Mouse (Mus musculus): ENCODE data around the gene Oaz2.

The Oaz2 gene

GRCm38 (mm10) chr9:65667701-65668100 lies at the start of gene Oaz2:
Gene Oaz2, plus strand, starts transcription at chr9:65668001.
- DNase-seq (ENCODE audit: low read depth), result no peak

GRCm38 (mm10) chr9:65619311-65619710 lies 48.5 kb upstream of the Oaz2 start:
- no peak for DNase-seq (ENCODE audit: low read depth)

DNA sequence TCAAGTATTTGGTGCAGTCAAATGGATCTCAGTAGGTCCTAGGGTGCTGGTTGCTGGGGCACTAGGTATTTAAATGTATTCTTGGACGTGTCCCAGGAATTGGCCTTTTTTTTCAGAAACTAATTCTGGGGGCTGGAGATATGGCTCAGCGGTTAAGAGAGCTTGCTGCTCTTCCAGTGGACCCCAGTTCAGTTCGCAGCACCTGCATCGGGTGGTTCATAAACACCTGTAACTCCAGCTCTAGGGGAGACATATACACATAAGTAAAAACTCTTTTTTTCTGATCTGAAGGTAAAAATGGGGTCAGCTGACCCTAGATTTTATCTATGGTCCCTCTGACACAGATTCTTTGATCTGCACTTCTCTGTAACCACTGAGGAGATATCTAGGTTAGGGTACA lies 46.6 kb upstream of the Oaz2 start:
- no peak for DNase-seq (ENCODE audit: low read depth)

- no peak for DNase-seq (ENCODE audit: low read depth)
These were observed 46.1 kb upstream of the Oaz2 start for GRCm38 (mm10) chr9:65621666-65622065.

DNA sequence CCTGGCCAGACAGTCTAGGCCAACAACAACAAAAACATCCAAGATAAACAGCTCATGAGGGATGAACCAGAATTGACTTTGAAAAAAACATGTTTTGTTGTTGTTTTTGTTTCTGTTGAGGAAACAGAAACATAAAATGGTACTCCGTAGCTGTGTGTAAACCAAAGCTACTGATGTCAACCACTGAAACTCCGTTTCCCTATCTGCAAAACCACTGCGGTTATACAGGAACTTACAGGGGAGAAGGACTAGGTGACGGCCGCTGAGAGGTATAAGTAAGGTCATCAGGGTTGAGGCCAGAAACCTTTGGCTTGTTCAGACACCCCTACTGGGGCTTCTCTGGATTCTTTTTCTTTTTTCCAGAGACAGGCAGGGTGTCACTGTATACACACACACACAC lies 45.0 kb upstream of the Oaz2 start:
- DNase-seq (ENCODE audit: low read depth), result peak; percentile 76

GRCm38 (mm10) chr9:65624266-65624665 lies 43.5 kb upstream of the Oaz2 start:
- no peak for DNase-seq (ENCODE audit: low read depth)

DNA sequence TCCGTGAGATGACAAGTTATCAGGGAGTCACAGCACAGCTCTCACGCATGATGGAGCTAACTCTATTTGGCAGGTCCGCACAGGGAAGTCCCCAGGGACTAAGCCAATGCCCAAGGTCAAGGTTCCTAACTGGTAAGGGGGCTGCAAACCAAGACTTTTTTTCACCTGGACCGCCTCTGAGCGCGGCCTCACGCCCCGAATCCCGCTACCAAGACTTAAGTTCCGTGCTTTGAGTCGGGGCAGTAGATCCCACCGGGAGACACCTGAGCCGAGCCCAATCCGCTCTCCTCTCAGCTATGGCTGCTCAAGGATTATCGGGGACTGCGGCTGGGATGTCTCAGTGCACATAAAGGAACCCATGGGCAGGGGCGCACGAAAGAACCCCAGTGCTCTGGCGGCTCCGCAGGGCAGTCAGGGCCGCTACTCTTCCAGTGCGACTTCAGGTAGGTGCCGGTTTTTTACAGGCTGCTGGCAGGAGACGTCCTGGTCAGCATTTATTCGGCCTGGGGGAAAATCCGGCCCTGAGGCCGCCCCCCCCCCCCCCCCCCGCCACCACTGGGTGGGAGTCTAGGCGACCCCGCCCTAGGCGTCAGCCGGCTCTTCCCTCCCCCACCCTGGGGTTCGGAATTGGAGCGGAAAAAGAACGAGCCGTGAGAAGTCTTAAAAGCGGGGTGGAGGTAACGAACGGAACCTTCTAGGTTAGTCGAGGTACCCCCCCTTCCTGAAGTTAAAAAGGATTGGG lies 38.6 kb upstream of the Oaz2 start, which contains the start of gene Rbpms2:
Gene Rbpms2, plus strand, starts transcription at position 624 of the 742 bp plus-strand sequence.
- peak; percentile 42 for DNase-seq (ENCODE audit: low read depth)

DNA sequence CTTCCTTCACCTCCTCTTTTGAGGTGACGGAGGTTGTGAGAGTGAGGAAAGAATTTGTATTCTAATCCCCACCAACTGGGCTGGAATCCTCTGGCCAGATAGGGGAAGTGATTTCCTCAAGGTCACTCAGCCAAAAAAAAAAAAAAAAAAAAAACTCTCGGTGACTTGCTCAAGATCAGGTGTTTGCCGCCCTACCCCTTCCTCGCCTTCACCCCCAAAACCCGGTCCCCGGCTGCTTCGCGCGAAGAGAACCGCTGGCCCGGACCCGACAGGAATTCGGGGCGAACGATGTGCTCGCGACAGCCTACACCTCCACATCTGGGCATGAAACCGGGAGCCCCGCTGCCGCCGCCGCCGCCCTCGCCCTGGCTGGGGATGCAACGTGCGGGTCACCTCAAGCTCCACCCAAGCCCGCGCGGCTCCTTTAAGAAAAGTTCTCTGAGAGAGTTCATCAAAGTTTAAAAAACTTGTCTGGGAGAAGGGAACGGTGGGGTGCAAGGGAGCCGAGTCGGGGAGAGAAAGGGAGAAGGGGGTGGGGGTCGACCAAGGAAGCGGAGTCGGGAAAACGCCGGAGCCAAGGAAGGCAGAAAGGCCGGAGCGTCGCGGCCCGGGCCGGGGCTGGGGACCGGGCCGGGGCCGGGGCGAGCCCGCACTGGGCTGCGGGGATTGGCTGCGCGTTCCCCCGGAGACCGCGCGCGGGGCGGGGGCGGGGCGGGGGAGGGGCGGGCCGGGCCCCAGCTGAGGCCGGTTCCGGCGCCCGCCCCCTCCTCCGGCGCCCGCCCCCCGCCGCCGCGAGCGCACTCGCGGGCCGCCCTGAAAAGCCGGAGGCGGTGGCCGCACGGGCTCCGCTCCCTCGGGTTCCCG lies 37.8 kb upstream of the Oaz2 start:
- DNase-seq (ENCODE audit: low read depth), result peak; percentile 66

- DNase-seq (ENCODE audit: low read depth), result no peak
These were observed 37.0 kb upstream of the Oaz2 start for GRCm38 (mm10) chr9:65630631-65631353.

- DNase-seq (ENCODE audit: low read depth), result peak; percentile 38
These were observed 36.3 kb upstream of the Oaz2 start for GRCm38 (mm10) chr9:65631354-65632021.

- DNase-seq (ENCODE audit: low read depth), result no peak
These were observed 32.0 kb upstream of the Oaz2 start for GRCm38 (mm10) chr9:65635766-65636165.

DNA sequence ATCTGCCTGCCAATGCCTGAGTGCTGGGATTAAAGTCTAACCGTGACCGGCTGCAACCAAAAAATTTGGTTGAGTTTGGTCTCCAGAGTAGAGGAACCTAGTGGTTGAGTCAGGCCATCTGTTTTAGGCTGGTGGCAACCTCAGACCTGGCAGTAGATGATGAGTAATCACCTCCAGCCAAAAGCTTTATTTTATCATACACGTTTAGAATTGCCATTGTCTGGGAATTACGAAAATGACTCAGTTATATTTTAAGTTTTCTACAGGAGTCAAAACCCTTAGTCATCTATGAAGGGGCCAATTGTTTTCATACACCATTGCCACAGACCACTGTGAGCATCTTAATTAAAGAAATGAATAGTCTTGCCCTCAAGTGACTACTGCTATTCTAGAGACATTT lies 30.9 kb upstream of the Oaz2 start:
- no peak for DNase-seq (ENCODE audit: low read depth)

DNA sequence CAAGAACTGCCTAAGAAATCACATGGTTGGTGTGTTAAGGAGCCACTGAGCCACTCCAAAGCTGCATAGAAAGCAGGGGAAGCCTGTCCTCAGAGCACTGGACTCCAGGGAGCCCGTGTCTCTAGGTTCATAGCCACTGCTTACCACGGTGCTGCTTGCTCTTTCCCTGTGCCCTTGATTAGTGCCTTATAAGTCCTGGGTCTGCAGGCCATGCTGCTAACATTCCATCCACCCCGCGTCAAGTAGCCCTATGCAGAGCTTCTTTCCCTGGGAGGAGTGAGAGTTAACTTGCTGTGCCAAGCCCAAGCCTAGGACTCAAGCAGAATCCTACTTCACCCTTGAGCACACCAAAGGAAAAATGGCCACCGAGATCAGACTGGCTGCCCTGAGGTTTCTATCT lies 28.7 kb upstream of the Oaz2 start:
- no peak for DNase-seq (ENCODE audit: low read depth)

DNA sequence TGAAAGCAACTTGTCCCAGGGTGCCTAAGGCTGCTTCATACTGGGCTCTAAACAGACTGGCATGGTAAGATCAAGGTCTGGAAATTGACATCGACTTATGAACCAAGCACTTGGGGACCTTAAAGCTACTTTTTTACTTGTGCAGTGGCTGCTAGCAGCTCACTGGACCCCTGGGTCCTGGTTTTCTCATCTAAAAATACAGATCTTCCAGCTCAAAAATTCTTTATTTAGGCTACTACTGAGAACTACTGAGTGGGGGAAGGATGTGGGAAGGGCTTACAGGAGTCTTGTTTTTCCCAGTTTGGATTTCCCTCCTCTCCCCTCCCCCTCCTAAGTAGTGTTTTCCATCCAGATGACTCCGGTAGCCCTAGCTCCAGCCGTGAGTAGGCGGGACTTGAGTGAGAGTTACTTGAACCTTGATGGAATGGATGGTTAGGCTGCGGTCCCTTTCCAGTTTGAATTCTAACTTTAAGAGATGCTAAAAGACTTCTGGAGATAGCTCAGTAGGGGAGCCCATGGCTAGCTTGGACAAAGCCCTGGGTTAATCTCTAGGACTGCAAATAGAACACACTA lies 26.9 kb upstream of the Oaz2 start:
- DNase-seq (ENCODE audit: low read depth), result no peak

GRCm38 (mm10) chr9:65641446-65642052 lies 26.3 kb upstream of the Oaz2 start:
- no peak for DNase-seq (ENCODE audit: low read depth)

GRCm38 (mm10) chr9:65642546-65642945 lies 25.3 kb upstream of the Oaz2 start:
- DNase-seq (ENCODE audit: low read depth), result no peak

DNA sequence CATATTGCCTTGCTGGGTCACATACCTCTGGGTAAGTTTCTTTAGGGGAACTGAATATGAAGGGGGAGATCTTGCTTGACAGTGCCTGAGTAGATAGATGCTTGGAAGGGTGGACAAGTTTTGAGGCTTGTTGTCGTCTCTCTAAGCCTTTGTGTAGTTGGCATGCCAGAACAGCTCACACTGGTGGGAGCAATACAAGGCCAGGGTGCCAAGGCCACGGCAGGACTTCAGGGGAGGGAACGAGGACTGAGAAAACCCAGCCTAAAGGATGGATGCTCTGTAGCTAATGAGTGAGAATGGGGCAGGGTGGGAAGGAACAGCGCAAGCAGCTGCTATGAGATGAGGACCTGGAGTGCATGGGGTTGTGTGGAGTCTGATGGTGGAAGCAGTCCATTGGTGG lies 22.8 kb upstream of the Oaz2 start:
- no peak for DNase-seq (ENCODE audit: low read depth)

GRCm38 (mm10) chr9:65645984-65646383 lies 21.8 kb upstream of the Oaz2 start:
- no peak for DNase-seq (ENCODE audit: low read depth)

- DNase-seq (ENCODE audit: low read depth), result no peak
These were observed 21.0 kb upstream of the Oaz2 start for GRCm38 (mm10) chr9:65646782-65647181.

- no peak for DNase-seq (ENCODE audit: low read depth)
These were observed 19.1 kb upstream of the Oaz2 start for GRCm38 (mm10) chr9:65648730-65649129.

DNA sequence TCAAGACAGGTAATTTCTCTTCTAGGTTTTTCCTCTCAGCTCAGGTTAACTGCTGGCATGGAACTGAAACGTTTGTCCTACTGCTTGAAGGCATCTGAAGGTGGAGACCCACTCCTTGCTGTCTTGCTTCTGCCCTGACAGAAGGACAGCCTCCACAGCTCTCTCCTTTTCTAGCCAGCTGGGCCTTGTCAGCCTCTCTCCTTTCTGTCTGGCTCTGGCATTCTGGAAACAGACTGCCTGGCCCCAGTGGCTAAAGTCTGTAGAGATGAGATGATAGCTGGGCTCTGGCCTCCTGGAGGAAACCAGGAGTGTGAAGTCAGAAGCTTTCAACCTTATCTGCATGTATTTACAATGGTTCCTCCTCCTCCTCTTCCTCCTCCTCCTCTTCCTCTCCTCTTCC lies 17.8 kb upstream of the Oaz2 start:
- DNase-seq (ENCODE audit: low read depth), result no peak

All from induced T-regulatory cell, adult 2 months (primary cell).